Mouse (Mus musculus) ES-Bruce4 (cell line): ENCODE results near the gene Wif1.

Experiments used
- CTCF ChIP-seq: IDR thresholded peaks from one replicate; pipeline ENCODE4 v1.8.1; 2011; ENCODE audit warnings: low read depth, low read length
- POLR2A ChIP-seq: IDR thresholded peaks from one replicate; pipeline ENCODE4 v1.8.1; 2011; ENCODE audit warnings: low read length; ENCODE audit not compliant: insufficient read depth

DNA sequence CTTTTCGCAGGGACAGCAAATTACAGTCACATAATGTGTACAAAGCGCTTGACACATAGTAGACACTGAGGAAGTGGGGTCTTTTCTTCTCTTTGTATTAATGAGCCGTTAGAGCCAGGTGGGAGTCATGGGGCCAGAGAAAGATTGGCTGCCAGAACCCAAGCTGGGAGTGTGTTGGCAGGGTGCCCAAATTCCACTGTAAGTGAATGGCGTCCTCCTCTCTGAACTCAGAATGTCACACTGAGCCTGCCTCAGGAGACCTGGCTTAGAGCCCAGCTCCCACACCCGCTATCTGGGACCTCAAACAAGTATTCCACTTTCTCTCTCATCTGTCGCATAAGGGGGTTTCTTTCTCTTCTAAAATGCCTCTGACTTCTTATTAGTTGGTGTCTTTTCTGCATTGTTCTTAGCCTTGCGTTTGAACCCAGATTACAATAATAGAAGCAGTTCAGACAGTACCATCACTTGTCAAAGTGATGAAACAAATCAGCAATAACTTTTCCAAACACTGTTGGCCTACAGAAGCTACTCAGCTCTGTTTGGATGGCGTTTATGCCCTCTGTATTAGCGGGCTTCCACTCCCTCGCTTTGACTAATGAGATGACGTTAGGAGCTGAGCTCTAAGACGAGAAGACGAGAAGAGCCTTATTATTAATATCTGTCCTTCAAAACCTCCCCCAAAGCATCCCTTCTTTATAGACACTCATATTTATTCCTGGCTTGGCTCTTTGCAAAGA, 21.9 kb downstream of the Wif1 start:
- TF ChIP-seq CTCF = no peak
- TF ChIP-seq POLR2A = no peak
